Mouse (Mus musculus) embryonic facial prominence, embryonic 14.5 days (tissue): ENCODE results near the gene Ctc1. TPM values are rescaled to one million over a fixed set of nuclear protein-coding genes. Genes with fewer than 3 reads are reported as not detected.
"Not testable (repeated sequence)": the region's sequence is repeated elsewhere in the genome, so short reads cannot be mapped to it uniquely, and the experiment has no call there.

Experiments used
- ATAC-seq: fragments of 200-750 bp; cut with Nextera tagmentation; 2 replicates; pipeline ENCODE4 v1.8.0; 2017; ENCODE audit warnings: low read depth, moderate number of reproducible peaks, moderate TSS enrichment
- DNase-seq: peaks from one replicate; pipeline ENCODE4 v3.0.0-alpha.2; 2015; ENCODE audit warnings: low spot score
- H3K27ac ChIP-seq: fragments of 300-500 bp; sonication (generic); replicated peaks from 2 replicates; pipeline ENCODE4 v1.5.1; 2014; ENCODE audit warnings: low read depth, mild to moderate bottlenecking, low read length, moderate library complexity
- H3K27me3 ChIP-seq: fragments of 300-500 bp; sonication (generic); replicated peaks from 2 replicates; pipeline ENCODE4 v1.6.1; 2014; ENCODE audit warnings: low read length; ENCODE audit not compliant: control insufficient read depth, insufficient read depth
- H3K36me3 ChIP-seq: fragments of 300-500 bp; sonication (generic); 2 replicates; pipeline ENCODE4 v1.6.1; 2014; ENCODE audit warnings: low read length, mixed read lengths; ENCODE audit not compliant: control insufficient read depth, insufficient read depth
- H3K4me1 ChIP-seq: fragments of 300-500 bp; sonication (generic); 2 replicates; pipeline ENCODE4 v1.6.1; 2014; ENCODE audit warnings: antibody characterized with exemption, low read length; ENCODE audit not compliant: control insufficient read depth, insufficient read depth
- H3K4me2 ChIP-seq: fragments of 300-500 bp; sonication (generic); 2 replicates; pipeline ENCODE4 v1.6.1; 2014; ENCODE audit warnings: low read depth, mild to moderate bottlenecking, low read length, moderate library complexity, mixed read lengths
- H3K4me3 ChIP-seq: fragments of 300-500 bp; sonication (generic); 2 replicates; pipeline ENCODE4 v1.5.1; 2014; ENCODE audit warnings: low read depth, mild to moderate bottlenecking, low read length
- H3K9ac ChIP-seq: fragments of 300-500 bp; sonication (generic); 2 replicates; pipeline ENCODE4 v1.6.1; 2014; ENCODE audit warnings: low read depth, mild to moderate bottlenecking, low read length, moderate library complexity, mixed read lengths
- H3K9me3 ChIP-seq: fragments of 300-500 bp; sonication (generic); 2 replicates; pipeline ENCODE4 v1.6.1; 2016; ENCODE audit warnings: low read length; ENCODE audit not compliant: control insufficient read depth
- WGBS: fragments of 180-500 bp; shearing (Covaris S2); extraction: QIAGEN DNeasy Blood & Tissue Kit; methylation state at CpG from one replicate; pipeline ENCODE4 v1.1.7; 2014; 5-methylcytosine and 5-hydroxymethylcytosine counted together
- polyA plus RNA-seq: library from polyadenylated mRNA; unstranded; fragments of >200 nt; fragmentation: Nextera tagmentation; extraction: Ambion mirVana; gene quantifications from 2 replicates; pipeline ENCODE4 v1.2.1, GENCODE M21; 2014

Ctc1 gene
- polyA plus RNA-seq, 1 experiment from 2014 or later, result 36.5 TPM

DNA sequence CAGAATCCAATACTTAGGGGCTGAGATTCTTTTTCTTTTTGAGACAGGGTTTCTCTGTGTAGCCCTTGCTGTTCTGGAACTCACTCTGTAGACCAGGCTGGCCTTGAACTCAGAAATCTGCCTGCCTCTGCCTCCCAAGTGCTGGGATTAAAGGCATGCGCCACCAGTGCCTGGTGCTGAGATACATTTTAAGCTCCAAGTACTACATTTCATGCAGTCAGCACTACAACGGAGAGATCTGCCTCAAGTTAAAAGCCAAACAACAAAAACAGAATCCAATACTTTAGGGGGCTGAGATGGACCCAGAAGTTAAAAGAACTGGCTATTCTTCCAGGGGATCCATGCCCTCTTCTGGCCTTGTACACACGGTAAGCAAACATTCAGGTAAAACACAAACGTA lies 12.9 kb upstream of the Ctc1 start:
- not testable (repeated sequence) for H3K4me2 ChIP-seq, H3K9ac ChIP-seq, H3K4me3 ChIP-seq, DNase-seq, H3K27ac ChIP-seq, H3K9me3 ChIP-seq, H3K4me1 ChIP-seq, H3K27me3 ChIP-seq, ATAC-seq
- 92% methylated on average over 4 of the region's 4 CpGs for WGBS
- peaks cover 58% of the 10 kb centered on the region for H3K36me3 ChIP-seq

DNA sequence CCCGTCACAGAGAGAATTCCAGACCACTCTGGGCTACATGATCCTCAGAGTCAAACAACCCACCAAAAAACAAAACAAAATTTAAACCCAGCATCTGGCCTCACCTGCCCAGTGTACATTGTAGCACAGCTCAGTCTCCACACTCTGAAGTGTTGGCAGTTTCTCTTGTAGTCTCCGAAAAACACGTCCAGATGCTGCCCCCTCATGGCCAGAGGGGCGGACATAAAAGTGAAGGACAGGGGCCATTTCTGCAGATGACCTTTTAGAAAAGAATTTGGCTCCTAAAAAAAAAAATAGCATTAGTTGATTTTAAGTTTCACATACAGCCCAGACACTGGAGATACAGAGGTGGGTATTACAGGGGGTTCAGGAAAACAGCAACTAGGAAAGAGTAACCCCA lies 12.1 kb upstream of the Ctc1 start:
- Histone ChIP-seq H3K4me2 (no peak overlapping the region), H3K4me3 (no peak overlapping the region), H3K27ac (no peak overlapping the region), H3K9me3 (no peaks in the 10 kb centered on the region), H3K27me3 (no peaks in the 10 kb centered on the region), H3K36me3 (peaks cover 50% of the 10 kb centered on the region), H3K9ac (no peak overlapping the region), H3K4me1 (peaks cover 7% of the 10 kb centered on the region)
- 55% methylated on average over 4 of the region's 4 CpGs for WGBS
- no peak for ATAC-seq
- no peak for DNase-seq

DNA sequence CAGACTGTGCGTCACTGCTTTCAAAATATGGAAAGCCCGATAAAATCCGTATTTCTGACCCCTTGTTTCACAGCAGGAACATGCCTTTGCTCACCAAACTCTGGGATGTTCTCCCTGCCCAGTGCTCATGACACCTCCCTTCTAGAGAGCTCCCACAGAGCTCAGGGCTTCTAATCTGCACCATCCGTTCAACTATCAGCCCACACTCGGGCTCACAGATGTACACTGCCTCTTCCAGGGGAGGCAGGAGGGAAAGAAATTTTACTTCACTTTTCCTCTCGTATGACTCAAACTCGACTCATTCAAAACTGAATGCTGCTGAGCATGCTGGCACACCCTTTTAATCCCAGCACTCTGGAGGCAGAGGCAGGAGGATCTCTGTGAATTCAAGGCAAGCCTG lies 10.5 kb upstream of the Ctc1 start:
- H3K9me3 ChIP-seq, result no peaks in the 10 kb centered on the region
- H3K9ac ChIP-seq, result no peak overlapping the region
- WGBS, result 87% methylated on average over 7 of the region's 7 CpGs
- H3K36me3 ChIP-seq, result peaks cover 35% of the 10 kb centered on the region
- peaks cover 7% of the 10 kb centered on the region for H3K4me1 ChIP-seq
- no peaks in the 10 kb centered on the region for H3K27me3 ChIP-seq
- no peak overlapping the region for H3K4me2 ChIP-seq
- ATAC-seq, result no peak
- no peak overlapping the region for H3K4me3 ChIP-seq
- no peak for DNase-seq
- no peak overlapping the region for H3K27ac ChIP-seq

DNA sequence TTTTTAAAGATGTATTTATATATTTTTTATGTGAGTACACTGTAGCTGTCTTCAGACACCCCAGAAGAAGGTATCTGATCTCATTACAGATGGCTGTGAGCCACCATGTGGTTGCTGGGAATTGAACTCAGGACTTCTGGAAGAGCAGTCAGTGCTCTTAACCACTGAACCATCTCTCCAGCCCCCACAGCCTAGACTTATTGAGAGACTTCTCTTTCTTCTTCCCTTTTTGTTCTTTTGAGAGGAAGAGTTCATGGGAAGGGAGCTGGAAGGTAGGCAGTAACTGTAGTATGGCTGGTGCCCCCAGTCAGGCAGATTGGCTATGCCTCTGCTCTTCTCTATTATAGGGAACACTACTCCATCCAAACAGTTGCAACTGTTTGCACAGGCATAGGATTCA lies 9.1 kb upstream of the Ctc1 start:
- H3K4me1 ChIP-seq, H3K9me3 ChIP-seq, H3K9ac ChIP-seq, ATAC-seq, DNase-seq, H3K4me2 ChIP-seq, H3K27me3 ChIP-seq, H3K27ac ChIP-seq, H3K4me3 ChIP-seq: not testable (repeated sequence)
- H3K36me3 ChIP-seq, result peaks cover 21% of the 10 kb centered on the region; the same call in 1 of the 2 replicates

DNA sequence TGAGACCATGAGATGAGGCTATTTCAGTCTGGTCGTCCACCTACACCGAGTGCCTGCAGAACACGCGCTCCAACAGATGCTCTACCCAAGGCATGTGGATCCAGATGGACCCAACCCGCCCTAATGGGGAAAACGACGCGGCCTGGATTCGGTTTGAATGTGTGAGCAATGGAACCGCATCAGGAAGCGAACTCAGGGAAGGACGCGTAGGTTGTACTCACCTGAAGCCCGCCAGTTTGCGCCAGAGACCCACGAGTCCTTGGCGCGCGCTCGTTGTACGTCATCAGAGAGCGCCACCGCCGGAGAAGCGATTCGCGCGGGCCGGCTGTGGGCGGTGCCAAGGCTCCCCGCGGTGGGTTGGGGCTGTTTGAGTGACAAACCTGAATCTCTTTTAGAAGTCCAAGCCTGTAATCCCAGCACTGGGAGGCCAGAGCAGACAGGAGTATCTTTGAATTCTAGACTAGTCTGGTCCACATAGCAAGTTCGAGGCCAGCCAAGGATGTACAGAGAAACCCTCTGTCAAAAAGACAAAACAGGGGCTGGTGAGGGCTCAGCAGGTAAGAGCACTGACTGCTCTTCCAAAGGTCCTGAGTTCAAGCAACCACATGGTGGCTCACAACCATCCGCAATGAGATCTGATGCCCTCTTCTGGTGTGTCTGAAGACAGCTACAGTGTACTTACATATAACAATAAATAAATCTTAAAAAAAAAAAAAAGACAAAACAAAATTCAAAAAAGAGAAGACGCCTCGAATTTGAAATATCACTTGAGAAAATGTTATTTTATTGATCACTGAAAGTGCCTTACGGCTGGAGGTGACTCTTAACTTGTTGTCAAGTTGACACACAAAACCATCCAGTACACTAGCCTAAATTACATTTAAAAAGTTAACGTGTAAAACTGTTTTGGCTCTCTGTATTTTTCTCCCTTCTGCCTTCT lies 7.3 kb upstream of the Ctc1 start, which contains the start of gene Pfas:
Pfas (minus strand) TSS at position 279 of the 940 bp plus-strand sequence.
- peak within 1 kb of the TSS; percentile 62 for H3K4me3 ChIP-seq
- H3K36me3 ChIP-seq, result 0 out of 2 replicates have a peak, but pooled peaks cover 3% of the 10 kb centered on the region
- H3K9ac ChIP-seq, result peak within 1 kb of the TSS; percentile 75
- WGBS, result 8% methylated on average over 38 of the region's 38 CpGs
- ATAC-seq (peak; percentile 89), DNase-seq (peak; percentile 96)
- H3K4me1 ChIP-seq, result peaks cover 10% of the 10 kb centered on the region
- no peaks in the 10 kb centered on the region for H3K27me3 ChIP-seq
- H3K4me2 ChIP-seq, result peak within 1 kb of the TSS; percentile 79
- peak within 1 kb of the TSS; percentile 39 for H3K27ac ChIP-seq
- H3K9me3 ChIP-seq, result no peaks in the 10 kb centered on the region

DNA sequence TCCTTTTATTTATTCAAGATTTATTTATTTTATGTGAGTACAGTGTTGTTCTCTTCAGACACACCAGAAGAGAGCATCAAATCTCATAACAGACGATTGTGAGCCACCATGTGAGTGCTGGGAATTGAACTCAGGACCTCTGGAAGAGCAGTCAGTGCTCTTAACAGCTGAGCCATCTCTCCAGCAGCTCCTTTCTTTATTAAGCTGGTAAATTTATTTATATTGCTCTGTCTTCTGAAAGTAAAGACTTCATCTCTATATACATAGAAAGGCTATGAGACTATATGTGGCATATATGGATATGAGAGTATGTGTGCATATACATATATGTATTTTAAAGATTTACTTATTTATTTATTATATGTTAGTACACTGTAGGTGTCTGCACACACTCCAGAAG lies 6.2 kb upstream of the Ctc1 start:
- Histone ChIP-seq H3K4me1 (peaks cover 10% of the 10 kb centered on the region), H3K36me3 (no peaks in the 10 kb centered on the region), H3K9me3 (no peaks in the 10 kb centered on the region), H3K27ac (no peak overlapping the region), H3K4me3 (no peak overlapping the region), H3K27me3 (no peaks in the 10 kb centered on the region), H3K9ac (no peak overlapping the region), H3K4me2 (no peak overlapping the region)
- DNase-seq (no peak), ATAC-seq (no peak)
- WGBS, result 80% methylated on average over 1 of the region's 1 CpGs

DNA sequence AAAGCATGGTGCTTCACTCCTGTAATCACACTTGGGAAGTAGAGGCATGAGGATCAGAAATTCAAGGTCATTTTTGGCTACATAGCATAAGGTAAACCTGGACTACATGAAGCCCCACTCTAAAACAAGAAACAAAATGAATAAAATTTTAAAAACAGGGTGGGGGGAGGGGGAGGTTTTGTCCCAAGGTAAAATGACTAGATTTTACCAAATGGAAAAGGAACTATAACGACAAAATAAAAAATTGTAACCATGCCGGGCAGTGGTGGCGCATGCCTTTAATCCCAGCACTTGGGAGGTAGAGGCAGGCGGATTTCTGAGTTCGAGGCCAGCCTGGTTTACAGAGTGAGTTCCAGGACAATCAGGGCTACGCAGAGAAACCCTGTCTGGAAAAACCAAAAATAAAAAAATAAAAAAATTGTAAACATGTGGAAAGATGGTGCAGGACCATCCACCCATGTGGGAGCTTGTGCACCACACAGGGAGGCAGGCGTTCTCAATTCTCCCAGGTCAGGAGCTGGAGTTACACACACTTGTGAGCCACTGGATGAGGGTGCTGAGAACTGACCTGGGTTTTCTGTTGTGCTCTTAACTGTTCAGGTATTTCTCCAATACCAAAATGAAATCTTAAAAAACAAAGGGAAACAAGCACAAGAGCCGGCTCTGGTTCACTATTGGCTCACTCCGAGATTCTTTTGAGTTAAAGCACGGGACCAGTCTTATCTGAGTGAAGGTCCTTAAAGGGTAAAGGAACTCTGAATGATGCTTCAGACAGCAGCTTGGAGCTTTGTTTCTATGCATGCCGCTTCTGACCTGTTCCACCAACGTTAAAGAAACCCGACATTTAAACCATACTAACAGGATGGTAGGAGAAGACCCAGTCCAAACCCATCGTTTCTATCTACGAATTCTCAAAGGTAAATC lies 5.0 kb upstream of the Ctc1 start:
- no peaks in the 10 kb centered on the region for H3K27me3 ChIP-seq
- peaks cover 12% of the 10 kb centered on the region for H3K4me1 ChIP-seq
- H3K4me2 ChIP-seq, result peak overlapping the region; percentile 84; the same call in 1 of the 2 replicates
- H3K9ac ChIP-seq, result no peak overlapping the region
- no peak overlapping the region for H3K4me3 ChIP-seq
- H3K9me3 ChIP-seq, result no peaks in the 10 kb centered on the region
- ATAC-seq (no peak), DNase-seq (no peak)
- no peaks in the 10 kb centered on the region for H3K36me3 ChIP-seq
- H3K27ac ChIP-seq, result no peak overlapping the region
- WGBS, result 87% methylated on average over 15 of the region's 15 CpGs

DNA sequence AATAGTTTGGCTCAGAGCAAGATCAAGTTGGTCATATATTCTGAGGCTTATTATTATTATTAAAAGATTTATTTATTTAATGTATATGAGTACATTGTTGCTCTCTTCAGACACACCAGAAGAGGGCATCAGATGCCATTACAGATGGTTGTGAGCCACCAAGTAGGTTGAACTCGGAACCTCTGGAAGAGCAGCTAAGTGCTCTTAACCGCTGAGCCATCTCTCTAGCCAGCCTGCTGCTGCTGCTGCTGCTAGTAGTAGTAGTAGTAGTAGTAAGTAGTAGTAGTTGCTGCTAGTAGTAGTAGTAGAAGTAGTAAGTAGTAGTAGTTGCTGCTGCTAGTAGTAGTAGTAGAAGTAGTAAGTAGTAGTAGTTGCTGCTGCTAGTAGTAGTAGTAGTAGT lies 4.3 kb upstream of the Ctc1 start:
- WGBS, result 71% methylated on average over 2 of the region's 2 CpGs

More for the DNA sequence above, 4.3 kb upstream of the Ctc1 start:
- H3K9me3 ChIP-seq, H3K36me3 ChIP-seq, DNase-seq, H3K27me3 ChIP-seq, ATAC-seq: not testable (repeated sequence)
- Histone ChIP-seq H3K27ac (peak overlapping the region; percentile 85), H3K4me1 (peaks cover 12% of the 10 kb centered on the region), H3K9ac (peak overlapping the region; percentile 71; the same call in 1 of the 2 replicates), H3K4me3 (peak overlapping the region; percentile 53), H3K4me2 (peak overlapping the region; percentile 84)
